Mouse (Mus musculus): ENCODE data around the gene Rxra.

GRCm38 (mm10) chr2:27751803-27752202, 75.6 kb downstream of the Rxra start:
- TF ChIP-seq CTCF (IDR thresholded peaks at IDR 0.05; ENCODE audit: low read depth, low read length), result no peak
- no peak for TF ChIP-seq GATA1 (IDR thresholded peaks at IDR 0.05; ENCODE audit: borderline replicate concordance, low read length)
- no peak for TF ChIP-seq TAL1 (conservative IDR thresholded peaks at IDR 0.05; ENCODE audit: low read depth, low read length)
- TF ChIP-seq POLR2AphosphoS5 (IDR thresholded peaks at IDR 0.05; ENCODE audit: insufficient replicate concordance, low read depth, low read length), result no peak
